In the genomic region with DNA sequence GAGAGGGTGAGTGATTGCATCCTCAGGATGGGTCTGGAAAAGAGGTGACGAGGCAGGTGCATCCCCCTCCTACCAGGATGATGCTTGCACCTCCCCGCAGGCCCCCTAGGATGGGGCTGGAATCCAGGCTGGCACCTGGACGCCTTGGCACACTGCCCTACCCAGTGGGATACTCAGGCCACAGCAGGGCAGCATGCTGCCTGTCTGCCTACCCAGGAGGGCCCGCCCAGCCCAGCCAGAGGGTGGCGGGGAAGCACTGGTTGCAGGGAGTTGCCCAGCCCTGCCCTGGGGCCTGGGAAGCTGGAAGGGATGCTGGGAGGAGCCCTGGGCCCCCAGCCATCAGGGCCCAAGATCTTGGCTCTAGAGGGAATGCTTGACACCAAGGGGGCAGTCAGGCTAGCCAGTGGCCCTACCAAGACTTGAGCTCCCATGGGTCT, we compare ENCODE assay signal across 8 mouse cellular contexts. TPM values are rescaled to one million over a fixed set of nuclear protein-coding genes. Genes with fewer than 3 reads are reported as not detected.
A peak's percentile ranks its signal among the peaks of the same experiment; 100 is the strongest.
DNase-seq lines count a peak whose midpoint lies in the region; ATAC-seq and TF ChIP-seq lines count a peak whose summit lies in the region.

No protein-coding gene starts in this region.

- H3K9ac ChIP-seq in liver, adult 2 months (ENCODE audit: low read depth, low read length): no peak overlapping the region
- peak overlapping the region; percentile 80; the same call in 1 of the 2 replicates for H3K9ac ChIP-seq in intestine, postnatal 0 days (ENCODE audit: low read depth, low read length)
- peak overlapping the region; percentile 87 for H3K9ac ChIP-seq in stomach, embryonic 15.5 days

- H3K4me1 ChIP-seq in liver, adult 2 months (ENCODE audit: control insufficient read depth, insufficient read depth, low read length): peaks cover 5% of the 10 kb centered on the region
- H3K4me1 ChIP-seq in brown adipose tissue, adult 24 weeks (ENCODE audit: control insufficient read depth, insufficient read depth, insufficient read length, low read length): no peaks in the 10 kb centered on the region
- H3K4me1 ChIP-seq in intestine, postnatal 0 days (replicated peaks; ENCODE audit: control insufficient read depth, insufficient read depth, low read length): peaks cover 5% of the 10 kb centered on the region; the same call in 1 of the 2 replicates
- H3K4me1 ChIP-seq in lung, adult 2 months (ENCODE audit: control insufficient read depth, insufficient read depth, low read length): peaks cover 18% of the 10 kb centered on the region
- H3K4me1 ChIP-seq in stomach, embryonic 15.5 days: peaks cover 66% of the 10 kb centered on the region

- peak overlapping the region; percentile 96 for H3K4me2 ChIP-seq in intestine, postnatal 0 days (replicated peaks; ENCODE audit: low read depth)
- H3K4me2 ChIP-seq in stomach, embryonic 15.5 days: peak overlapping the region; percentile 92

- no peaks in the 10 kb centered on the region for H3K9me3 ChIP-seq in intestine, postnatal 0 days (ENCODE audit: control insufficient read depth)
- no peaks in the 10 kb centered on the region for H3K9me3 ChIP-seq in stomach, embryonic 15.5 days

- H3K27me3 ChIP-seq in liver, adult 2 months (ENCODE audit: control insufficient read depth, insufficient read depth, low read length): 0 out of 2 replicates have a peak, but pooled peaks cover 5% of the 10 kb centered on the region
- H3K27me3 ChIP-seq in intestine, postnatal 0 days (replicated peaks; ENCODE audit: control insufficient read depth, insufficient read depth, low read length): no peaks in the 10 kb centered on the region
- H3K27me3 ChIP-seq in stomach, embryonic 15.5 days (replicated peaks): no peaks in the 10 kb centered on the region

- TF ChIP-seq POLR2A in liver, adult 2 months (IDR thresholded peaks at IDR 0.05; ENCODE audit: extremely low read depth, insufficient read depth, low read length): no peak
- no peak for TF ChIP-seq POLR2A in lung, adult 2 months (IDR thresholded peaks at IDR 0.05; ENCODE audit: borderline replicate concordance, extremely low read depth, low read depth, low read length)

- no peak for DNase-seq in liver, adult 2 months (ENCODE audit: extremely low read depth, low read depth, low spot score)
- no peak for DNase-seq in liver
- DNase-seq in gastrocnemius, postnatal 14 days: peak; percentile 68
- peak; percentile 60 for DNase-seq in lung, adult 2 months
- no peak for DNase-seq in left cerebral cortex, adult 11 months (ENCODE audit: low spot score)

- WGBS in liver, adult 2 months: 82% methylated on average over 5 of the region's 5 CpGs
- WGBS in intestine, postnatal 0 days: 12% methylated on average over 5 of the region's 5 CpGs
- 21% methylated on average over 5 of the region's 5 CpGs for WGBS in lung, adult 2 months
- 5% methylated on average over 5 of the region's 5 CpGs for WGBS in stomach, embryonic 15.5 days

- TF ChIP-seq CTCF in liver, adult 2 months (IDR thresholded peaks at IDR 0.05; ENCODE audit: low read depth, low read length): no peak
- TF ChIP-seq CTCF in intestine, postnatal 0 days (IDR thresholded peaks at IDR 0.05; ENCODE audit: low read depth): peak; percentile 31; the same call in 1 of the 2 replicates
- TF ChIP-seq CTCF in lung, adult 2 months (IDR thresholded peaks at IDR 0.05; ENCODE audit: insufficient read depth, low read length): no peak

- H3K27ac ChIP-seq in liver, adult 2 months (replicated peaks; ENCODE audit: insufficient read depth, low read depth, low read length): no peak overlapping the region
- H3K27ac ChIP-seq in brown adipose tissue, adult 24 weeks (replicated peaks; ENCODE audit: low read depth, low read length): no peak overlapping the region
- H3K27ac ChIP-seq in intestine, postnatal 0 days (ENCODE audit: low read depth, low read length): no peak overlapping the region
- peak overlapping the region; percentile 95 for H3K27ac ChIP-seq in stomach, embryonic 15.5 days

- H3K4me3 ChIP-seq in liver, adult 2 months (ENCODE audit: insufficient read depth, low read depth, low read length): peak overlapping the region; percentile 37; the same call in 1 of the 2 replicates
- H3K4me3 ChIP-seq in brown adipose tissue, adult 24 weeks (ENCODE audit: insufficient read depth, low read depth, low read length): peak overlapping the region; percentile 78
- H3K4me3 ChIP-seq in intestine, postnatal 0 days (ENCODE audit: low read depth, low read length): peak overlapping the region; percentile 72
- peak overlapping the region; percentile 85 for H3K4me3 ChIP-seq in lung, adult 2 months (replicated peaks; ENCODE audit: extremely low read depth, low read depth, low read length)
- peak overlapping the region; percentile 85 for H3K4me3 ChIP-seq in stomach, embryonic 15.5 days (replicated peaks)

- no peaks in the 10 kb centered on the region for H3K79me2 ChIP-seq in liver, adult 2 months (ENCODE audit: control insufficient read depth, insufficient read depth, low read length)

- H3K36me3 ChIP-seq in liver, adult 2 months (ENCODE audit: control insufficient read depth, insufficient read depth, low read length): no peaks in the 10 kb centered on the region
- H3K36me3 ChIP-seq in intestine, postnatal 0 days (ENCODE audit: control insufficient read depth, insufficient read depth): no peaks in the 10 kb centered on the region
- H3K36me3 ChIP-seq in stomach, embryonic 15.5 days: 0 out of 2 replicates have a peak, but pooled peaks cover 1% of the 10 kb centered on the region

- ATAC-seq in intestine, postnatal 0 days: no peak
- peak; percentile 28 for ATAC-seq in stomach, embryonic 15.5 days (ENCODE audit: insufficient read depth, low FRiP score, low read depth)

- intact Hi-C loops in gastrocnemius, postnatal 14 days (cut with DNase I; ENCODE audit: low total_unique reads): no loop called here

RNA-seq across cellular contexts. Expression of a gene that starts 1.0 kb away (rescaled TPM):
- 0.47 and 0.55 TPM in 2 replicates for total RNA-seq in liver, adult 2 months (2014; rRNA removed)
- 1.7 and 2.5 TPM in 2 replicates for polyA plus RNA-seq in liver, adult 2 months (2012; rRNA removed)
- polyA plus RNA-seq in brown adipose tissue, adult 24 weeks (2012; ENCODE audit: insufficient read depth, insufficient read length, missing spikeins): 2.9 and 5.7 TPM in 2 replicates
- 10 to 100 TPM; 11.8 to 15.2 TPM for total RNA-seq in gastrocnemius, postnatal 14 days (2021)
- 9.2 and 10.5 TPM in 2 replicates for polyA plus RNA-seq in intestine, postnatal 0 days (2015; fragmentation: Nextera tagmentation; extraction: Ambion mirVana)
- 66.5 and 76.4 TPM in 2 replicates for polyA plus RNA-seq in lung, adult 2 months (2012; rRNA removed)
- 27.9 and 30.6 TPM in 2 replicates for polyA plus RNA-seq in stomach, embryonic 15.5 days (2015; fragmentation: Nextera tagmentation; extraction: Ambion mirVana)

RNA-seq across cellular contexts. Expression of a gene that starts 29.2 kb away (rescaled TPM):
- total RNA-seq in liver, adult 2 months (2014; rRNA removed): 36.8 and 41.7 TPM in 2 replicates
- polyA plus RNA-seq in liver, adult 2 months (2012; rRNA removed): 10.8 and 13.5 TPM in 2 replicates
- polyA plus RNA-seq in brown adipose tissue, adult 24 weeks (2012; ENCODE audit: insufficient read depth, insufficient read length, missing spikeins): 140 and 178 TPM in 2 replicates
- total RNA-seq in gastrocnemius, postnatal 14 days (2021): 10 to 100 TPM; 68.0 to 74.9 TPM
- polyA plus RNA-seq in intestine, postnatal 0 days (2015; fragmentation: Nextera tagmentation; extraction: Ambion mirVana): 63.3 and 72.1 TPM in 2 replicates
- polyA plus RNA-seq in lung, adult 2 months (2012; rRNA removed): 8.4 and 12.3 TPM in 2 replicates
- 46.5 and 75.7 TPM in 2 replicates for polyA plus RNA-seq in stomach, embryonic 15.5 days (2015; fragmentation: Nextera tagmentation; extraction: Ambion mirVana)

RNA-seq across cellular contexts. Expression of a gene that starts 35.9 kb away (rescaled TPM):
- total RNA-seq in liver, adult 2 months (2014; rRNA removed): 3.2 and 3.8 TPM in 2 replicates
- 2.5 and 2.8 TPM in 2 replicates for polyA plus RNA-seq in liver, adult 2 months (2012; rRNA removed)
- 3.2 and 3.3 TPM in 2 replicates for polyA plus RNA-seq in brown adipose tissue, adult 24 weeks (2012; ENCODE audit: insufficient read depth, insufficient read length, missing spikeins)
- total RNA-seq in gastrocnemius, postnatal 14 days (2021): 1 to 10 TPM; 4.1 to 4.4 TPM
- 9.3 and 10.8 TPM in 2 replicates for polyA plus RNA-seq in intestine, postnatal 0 days (2015; fragmentation: Nextera tagmentation; extraction: Ambion mirVana)
- polyA plus RNA-seq in lung, adult 2 months (2012; rRNA removed): 6.0 and 6.9 TPM in 2 replicates
- polyA plus RNA-seq in stomach, embryonic 15.5 days (2015; fragmentation: Nextera tagmentation; extraction: Ambion mirVana): 20.3 and 22.4 TPM in 2 replicates

RNA-seq across cellular contexts. Expression of a gene that starts 44.2 kb away (rescaled TPM):
- 4.0 and 5.1 TPM in 2 replicates for total RNA-seq in liver, adult 2 months (2014; rRNA removed)
- 12.6 and 18.0 TPM in 2 replicates for polyA plus RNA-seq in liver, adult 2 months (2012; rRNA removed)
- 4.2 and 4.4 TPM in 2 replicates for polyA plus RNA-seq in brown adipose tissue, adult 24 weeks (2012; ENCODE audit: insufficient read depth, insufficient read length, missing spikeins)
- 1 to 10 TPM; 7.6 to 8.4 TPM for total RNA-seq in gastrocnemius, postnatal 14 days (2021)
- polyA plus RNA-seq in intestine, postnatal 0 days (2015; fragmentation: Nextera tagmentation; extraction: Ambion mirVana): 5.0 and 5.3 TPM in 2 replicates
- 86.4 and 91.1 TPM in 2 replicates for polyA plus RNA-seq in lung, adult 2 months (2012; rRNA removed)
- polyA plus RNA-seq in stomach, embryonic 15.5 days (2015; fragmentation: Nextera tagmentation; extraction: Ambion mirVana): 17.2 and 17.3 TPM in 2 replicates

RNA-seq across cellular contexts. Expression of a gene that starts 44.2 kb away (rescaled TPM):
- 76.3 and 81.0 TPM in 2 replicates for total RNA-seq in liver, adult 2 months (2014; rRNA removed)
- polyA plus RNA-seq in liver, adult 2 months (2012; rRNA removed): 37.7 and 43.1 TPM in 2 replicates
- 193 and 221 TPM in 2 replicates for polyA plus RNA-seq in brown adipose tissue, adult 24 weeks (2012; ENCODE audit: insufficient read depth, insufficient read length, missing spikeins)
- total RNA-seq in gastrocnemius, postnatal 14 days (2021): 100 to 1,000 TPM in 1 of 2 experiments, 10 to 100 TPM in 1; 88.0 to 100 TPM
- 37.9 and 38.6 TPM in 2 replicates for polyA plus RNA-seq in intestine, postnatal 0 days (2015; fragmentation: Nextera tagmentation; extraction: Ambion mirVana)
- 16.1 and 21.2 TPM in 2 replicates for polyA plus RNA-seq in lung, adult 2 months (2012; rRNA removed)
- polyA plus RNA-seq in stomach, embryonic 15.5 days (2015; fragmentation: Nextera tagmentation; extraction: Ambion mirVana): 68.4 and 77.6 TPM in 2 replicates

Comparison
In these comparisons a context has a peak if more than half of its experiments do, and no peak if none do; other contexts are left out.
1. DNase-seq: peak in gastrocnemius, postnatal 14 days (single experiment) and lung, adult 2 months (single experiment); none in liver, adult 2 months (single experiment), liver (single experiment) and left cerebral cortex, adult 11 months (single experiment).
2. Peak in every context shown above with its lines, with median percentiles within 50 percentile points of each other: H3K4me3 ChIP-seq.